Mouse (Mus musculus): ENCODE data around the gene Eif3l.

GRCm38 (mm10) chr15:79052366-79052765, 22.6 kb upstream of the Eif3l start:
- no peak for TF ChIP-seq GATA1 (IDR thresholded peaks at IDR 0.05; ENCODE audit: low read length)
- no peak for TF ChIP-seq TAL1 (IDR thresholded peaks at IDR 0.05; ENCODE audit: low read length)
